Mouse (Mus musculus): ENCODE measurements around the gene Peg12. TPM values are rescaled to one million over a fixed set of nuclear protein-coding genes. Genes with fewer than 3 reads are reported as not detected.

Gene Peg12
- 4.5 and 6.1 TPM in 2 replicates for total RNA-seq (2017)

DNA sequence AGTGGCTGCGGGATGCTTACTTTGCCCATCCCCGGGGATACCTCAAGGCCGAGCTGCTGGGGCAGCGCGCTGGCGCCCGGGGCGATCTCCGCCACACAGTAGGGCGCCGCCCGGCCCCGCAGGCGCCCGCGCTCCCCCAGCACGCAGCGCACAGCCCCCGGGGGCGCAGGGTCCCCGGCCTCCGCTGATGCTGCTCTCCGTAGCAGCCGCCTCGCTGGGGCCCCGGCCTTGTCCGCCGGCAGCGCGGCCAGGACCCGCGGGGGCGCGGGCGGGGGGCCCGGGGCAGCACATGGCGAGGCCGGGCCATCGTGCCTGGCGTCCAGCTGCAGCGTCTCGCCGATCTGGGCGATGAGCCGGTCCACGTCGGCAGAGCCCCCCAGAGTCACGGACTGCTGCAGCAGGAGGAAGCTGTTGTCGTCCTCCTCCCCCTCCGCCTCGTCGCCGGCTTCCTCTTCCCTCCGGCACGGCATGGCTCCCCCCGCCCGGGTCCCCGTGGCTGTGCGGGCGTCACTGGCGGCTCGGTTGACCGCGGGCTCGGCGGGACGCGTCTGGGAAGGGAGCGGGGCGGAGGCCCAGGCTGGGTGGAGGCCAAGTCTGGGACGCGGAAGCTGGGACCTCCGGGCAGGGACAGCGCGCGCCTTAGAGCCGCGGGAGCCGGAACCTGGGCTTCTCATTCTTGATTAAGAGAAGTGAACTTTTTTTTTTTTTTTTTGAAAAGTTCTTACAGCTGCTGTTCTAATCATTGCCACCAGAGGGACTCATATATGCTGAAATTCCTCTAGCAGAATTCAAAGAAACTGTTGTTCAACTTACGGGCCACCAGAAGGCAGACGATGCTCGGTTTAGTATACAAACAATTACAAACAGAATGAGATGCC lies at the start of gene Peg12:
TSS of gene Peg12 (minus strand) at position 633 of the 878 bp plus-strand sequence.
- peak; percentile 83 for ATAC-seq (replicated peaks; ENCODE audit: low read depth, poor library complexity, severe bottlenecking)

DNA sequence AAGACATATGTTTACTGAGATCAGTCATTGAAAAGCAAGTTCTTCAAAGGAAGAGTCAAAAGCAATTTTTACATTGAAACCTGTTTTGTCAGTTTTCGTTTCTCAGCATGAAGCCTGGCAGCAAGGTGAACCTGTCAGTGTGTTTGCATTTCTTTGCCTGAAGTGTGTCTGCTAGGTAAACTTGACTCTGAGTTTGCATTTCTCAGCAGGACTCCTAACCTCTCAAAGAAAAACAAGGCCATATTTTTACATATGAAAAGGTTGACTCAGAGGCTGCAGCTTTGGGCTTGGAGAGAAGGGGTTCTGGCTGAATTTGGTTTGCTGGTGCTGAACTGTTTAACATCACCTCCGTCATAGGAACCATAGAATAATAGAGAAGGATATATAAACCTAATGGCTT lies 21.8 kb upstream of the Peg12 start:
- no peak for ATAC-seq (replicated peaks; ENCODE audit: low read depth, poor library complexity, severe bottlenecking)

DNA sequence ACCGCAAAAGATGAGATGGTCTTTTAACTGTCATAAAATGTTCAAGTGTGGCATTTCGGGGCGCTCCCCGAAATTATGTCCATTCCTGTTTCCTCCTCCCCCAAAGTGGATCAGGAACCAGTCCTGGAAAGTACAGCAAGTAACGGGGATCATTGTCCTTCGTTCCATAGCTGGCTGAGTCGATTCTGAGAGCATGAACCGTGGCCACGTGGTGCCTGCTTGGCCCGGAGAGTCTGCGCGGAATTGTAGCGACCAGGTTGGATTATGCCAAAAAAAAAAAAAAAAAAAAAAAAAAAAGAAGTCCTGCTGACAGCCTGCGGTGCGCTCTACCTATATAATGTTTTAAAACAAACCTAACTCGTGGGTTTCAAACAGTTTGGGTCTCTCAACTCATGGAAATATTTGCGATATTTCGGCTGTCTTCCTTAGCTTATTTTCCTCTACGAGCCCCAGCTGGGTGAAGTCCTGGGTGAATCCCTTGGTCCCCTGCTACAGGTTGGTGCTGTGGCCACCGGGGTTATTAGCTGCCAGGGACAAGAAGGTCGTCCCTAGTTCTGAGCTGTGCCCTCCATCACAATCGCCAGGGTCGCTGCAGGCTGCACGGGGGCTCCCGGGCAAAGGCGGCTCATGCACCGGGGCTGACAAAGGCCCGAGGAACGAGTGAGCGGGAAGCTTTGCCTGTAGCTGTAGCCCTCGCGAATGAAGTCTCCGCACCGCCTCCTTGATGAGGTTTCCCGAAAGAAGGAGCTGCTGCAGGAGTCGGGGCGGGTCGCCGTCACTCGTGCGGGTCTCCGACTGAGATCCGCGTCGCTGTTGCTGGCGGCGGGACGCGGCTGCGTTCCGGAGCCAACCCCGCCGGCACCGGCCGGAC lies 1.1 kb downstream of the Peg12 start:
- peak; percentile 24; the same call in 1 of the 2 replicates for ATAC-seq (replicated peaks; ENCODE audit: low read depth, poor library complexity, severe bottlenecking)

DNA sequence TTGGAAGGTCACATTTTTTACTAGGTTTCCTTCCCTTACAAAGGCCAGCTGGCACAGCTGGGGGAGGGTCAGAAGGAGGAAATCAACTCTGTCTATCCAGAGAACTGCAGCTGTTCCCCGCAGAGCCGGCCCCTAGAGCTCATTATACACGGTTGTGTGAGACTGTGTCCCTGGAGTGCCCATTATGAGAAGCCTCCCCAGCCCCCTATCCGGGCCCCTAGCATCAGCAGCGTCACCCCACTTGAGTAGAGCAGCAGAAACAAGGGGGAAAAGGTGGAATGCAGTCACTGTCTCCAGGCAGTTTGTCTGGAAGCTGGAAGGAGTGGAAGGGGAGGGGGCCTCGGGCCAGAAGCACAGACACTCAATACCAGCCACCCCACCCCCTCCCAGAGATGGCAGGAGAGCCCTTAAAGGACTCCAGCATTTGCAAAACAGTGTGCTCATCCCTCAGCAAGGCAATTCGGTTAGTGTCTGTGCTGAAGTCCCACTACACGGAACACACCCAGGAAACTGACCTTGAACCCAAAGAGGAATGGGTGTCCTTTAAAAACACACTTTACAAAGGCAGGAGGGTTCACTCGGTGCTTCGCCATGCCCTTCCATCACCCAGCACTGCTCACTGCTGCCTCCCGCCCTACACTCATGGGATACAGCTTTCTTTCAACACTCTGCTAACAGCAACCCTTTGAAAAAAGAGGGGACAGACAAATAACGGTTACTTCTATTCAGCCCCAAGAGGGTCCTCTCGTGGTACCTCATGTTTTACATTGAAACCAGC lies 1.9 kb downstream of the Peg12 start:
- ATAC-seq (replicated peaks; ENCODE audit: low read depth, poor library complexity, severe bottlenecking) = no peak

DNA sequence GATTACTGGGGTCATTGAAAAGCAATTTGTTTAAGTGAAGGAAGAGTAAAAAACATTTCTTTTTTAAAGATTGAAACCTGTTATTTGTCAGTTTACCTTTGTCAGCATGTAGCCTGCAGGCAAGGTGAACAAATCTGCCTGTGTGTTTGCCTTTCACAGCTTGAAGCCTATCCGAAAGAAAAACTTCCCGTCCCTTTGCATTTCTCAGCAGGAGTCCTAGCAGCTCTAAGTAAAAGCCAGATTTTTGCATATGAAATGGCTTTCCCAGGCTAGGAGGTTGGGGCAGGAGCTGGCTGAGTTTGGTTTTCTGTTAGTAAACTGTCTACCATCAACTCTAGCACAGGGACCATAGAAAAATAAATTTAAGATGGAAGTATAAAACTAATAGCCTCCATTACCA lies 12.0 kb downstream of the Peg12 start:
- no peak for ATAC-seq (replicated peaks; ENCODE audit: low read depth, poor library complexity, severe bottlenecking)

DNA sequence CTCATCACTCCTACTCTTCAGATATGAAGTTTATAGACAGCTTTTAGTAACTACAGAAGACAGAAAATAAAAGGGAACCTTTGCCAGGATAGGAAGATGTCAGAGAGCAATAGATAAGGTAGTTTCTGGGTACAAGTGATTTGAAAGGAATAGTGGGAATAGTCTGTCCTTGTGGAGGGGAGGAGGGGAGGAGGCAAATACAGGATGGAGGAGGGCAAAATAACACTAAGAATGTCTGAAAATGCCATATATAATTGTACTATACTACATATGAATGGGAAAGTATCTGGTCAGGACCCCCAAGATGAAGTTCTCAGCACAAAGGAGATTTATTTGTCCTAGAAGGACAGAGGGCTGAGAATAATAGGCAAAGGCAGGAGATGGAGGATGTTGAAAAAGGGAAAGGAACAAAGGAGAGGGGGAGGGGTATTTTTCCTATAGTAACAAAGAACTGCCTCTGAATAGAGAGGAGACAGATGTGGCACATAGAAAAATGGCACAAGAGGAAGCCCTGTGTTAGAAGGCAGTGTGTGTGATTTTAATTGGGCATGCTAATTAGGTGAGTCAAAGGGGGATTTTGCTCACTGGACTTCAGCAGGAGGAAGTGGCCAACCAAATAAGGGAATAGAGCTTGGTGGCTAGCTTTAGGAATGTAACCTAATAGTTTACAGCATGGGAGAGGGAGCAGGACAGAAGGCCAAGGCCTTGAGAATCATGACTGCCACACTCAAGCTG lies 18.7 kb downstream of the Peg12 start:
- no peak for ATAC-seq (replicated peaks; ENCODE audit: low read depth, poor library complexity, severe bottlenecking)

DNA sequence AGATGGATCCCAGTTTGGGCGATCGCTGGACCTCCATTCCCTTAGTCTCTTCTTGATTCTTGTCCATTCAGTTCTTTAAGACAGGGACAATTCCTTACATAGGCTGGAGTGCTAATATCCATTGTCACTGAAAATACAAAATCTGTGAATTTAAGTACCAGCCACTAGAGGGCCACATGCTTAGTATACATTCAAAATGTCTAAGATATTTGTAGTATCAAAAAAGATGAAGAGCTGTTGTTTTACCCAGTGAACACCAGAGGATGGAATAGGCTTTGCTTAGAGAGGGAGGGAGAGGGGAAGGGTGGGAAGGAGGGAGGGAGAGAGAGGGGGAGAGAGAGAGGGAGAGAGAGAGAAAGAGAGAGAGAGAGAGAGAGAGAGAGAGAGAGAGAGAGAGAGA lies 27.9 kb downstream of the Peg12 start:
- no peak for ATAC-seq (replicated peaks; ENCODE audit: low read depth, poor library complexity, severe bottlenecking)

DNA sequence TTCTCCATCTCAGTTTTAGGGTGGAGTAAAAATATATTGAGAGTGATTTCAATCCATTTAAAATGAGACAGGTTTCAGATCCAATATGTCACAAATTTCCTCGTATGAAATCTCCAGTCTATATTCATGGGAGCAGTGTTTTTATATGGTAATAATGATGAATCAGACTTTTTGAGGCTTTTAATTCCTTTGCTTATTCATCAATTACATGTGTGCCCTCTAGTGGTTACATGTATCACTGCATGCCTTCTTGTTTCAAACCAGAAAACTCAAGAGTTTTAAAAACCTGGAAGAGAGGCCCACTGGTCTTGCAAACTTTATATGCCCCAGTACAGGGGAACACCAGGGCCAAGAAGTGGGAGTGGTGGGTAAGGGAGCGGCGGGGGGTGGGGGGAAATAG lies 31.1 kb downstream of the Peg12 start:
- no peak for ATAC-seq (replicated peaks; ENCODE audit: low read depth, poor library complexity, severe bottlenecking)

DNA sequence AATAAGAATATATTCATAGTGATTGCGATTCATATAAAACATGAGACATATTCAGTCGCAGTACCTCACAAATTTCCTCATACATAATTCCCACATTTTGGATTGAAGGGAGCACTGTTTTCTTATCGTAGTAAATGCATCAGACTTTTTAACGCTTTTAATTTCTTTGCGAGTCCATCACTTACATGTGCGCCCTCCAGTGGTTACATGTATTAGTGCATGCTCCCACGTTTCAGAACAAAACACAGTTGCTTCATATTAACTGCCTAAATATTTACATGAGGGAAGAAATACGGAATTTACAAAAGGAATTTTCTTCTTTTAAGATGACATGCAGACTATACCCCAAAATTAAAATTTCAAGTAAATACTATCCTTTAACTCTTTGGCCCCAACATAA lies 36.0 kb downstream of the Peg12 start:
- peak; percentile 65 for ATAC-seq (replicated peaks; ENCODE audit: low read depth, poor library complexity, severe bottlenecking)

DNA sequence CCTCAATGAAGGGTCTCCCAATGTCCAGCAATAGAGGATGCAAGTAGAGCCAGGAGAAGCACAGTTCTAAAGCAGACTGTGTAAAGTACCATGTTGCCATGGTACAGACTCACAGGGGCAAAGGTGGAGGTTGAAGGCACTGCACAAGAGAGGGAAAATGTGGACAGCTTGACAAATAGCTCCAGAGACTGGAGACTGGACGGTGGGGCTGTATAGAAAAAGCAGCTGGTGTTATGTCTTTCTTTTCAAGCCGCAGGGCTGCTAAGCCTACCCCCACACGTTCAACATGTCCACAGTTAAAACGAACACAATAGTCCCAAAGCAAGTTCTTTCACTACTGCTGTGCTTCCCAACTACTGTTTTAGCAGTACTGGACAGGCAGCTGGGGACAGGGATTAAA lies 41.1 kb downstream of the Peg12 start:
- ATAC-seq (replicated peaks; ENCODE audit: low read depth, poor library complexity, severe bottlenecking) = no peak

DNA sequence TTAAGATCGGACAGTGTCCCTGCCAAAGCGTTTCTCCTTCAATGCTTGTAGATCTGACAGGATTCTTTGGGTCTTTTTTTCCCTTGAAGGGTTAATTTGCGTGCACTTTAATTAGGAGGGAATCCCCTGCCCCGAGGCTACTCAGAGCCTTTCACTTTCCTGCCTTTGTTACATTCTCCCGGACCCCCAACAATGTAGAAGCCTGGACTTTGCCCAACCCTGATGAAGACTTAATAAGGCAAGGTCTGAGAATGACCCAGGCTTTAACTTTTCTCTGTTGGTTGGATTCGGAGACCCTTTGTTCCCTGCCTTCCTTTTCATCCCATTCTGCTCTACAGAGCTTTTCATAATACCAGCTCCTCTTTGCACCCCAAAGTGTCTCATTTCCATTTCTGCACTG lies 43.7 kb downstream of the Peg12 start:
- ATAC-seq (replicated peaks; ENCODE audit: low read depth, poor library complexity, severe bottlenecking) = no peak

DNA sequence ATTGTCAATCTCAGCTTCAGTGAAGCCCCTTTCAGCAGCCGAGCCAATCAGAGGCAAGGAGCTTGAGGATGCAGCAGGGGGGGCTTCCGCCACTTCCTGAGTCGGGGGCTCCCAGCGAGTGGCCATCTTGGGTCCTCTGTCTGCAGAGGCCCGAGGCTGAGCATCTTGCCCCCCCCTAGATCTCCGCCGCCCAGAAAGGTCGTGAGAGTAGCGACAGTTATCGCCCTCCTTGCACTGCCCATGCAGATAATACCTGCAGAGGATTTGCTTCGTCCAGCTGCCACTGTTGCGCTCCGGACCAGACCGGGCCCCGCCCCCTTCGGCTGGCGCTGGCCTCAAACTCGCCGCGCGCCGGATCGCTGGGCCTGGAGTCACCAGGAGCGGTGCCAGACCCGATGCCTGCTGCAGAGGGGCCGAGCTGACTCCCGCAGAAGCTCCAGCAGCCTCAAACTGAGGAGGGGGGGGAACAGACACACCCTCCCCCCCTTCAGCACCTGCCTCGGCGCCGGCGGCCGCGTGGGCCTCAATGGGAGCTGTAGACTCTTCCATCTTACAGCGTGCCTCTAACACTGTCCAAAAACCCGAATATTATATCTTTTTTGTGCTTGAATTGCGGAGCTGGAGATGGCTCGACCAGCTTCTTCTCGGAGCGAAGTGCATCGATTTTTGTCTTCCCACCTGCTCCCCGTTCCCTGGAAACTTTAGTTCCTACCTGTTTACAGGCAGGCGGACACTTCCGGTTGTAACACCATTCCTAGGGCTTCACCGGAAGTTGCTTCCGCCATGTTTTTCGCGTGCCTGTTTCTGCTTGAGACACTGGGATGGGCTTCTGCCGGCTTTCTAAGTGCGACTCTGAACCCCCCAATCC lies 44.6 kb downstream of the Peg12 start, which contains the start of gene Mkrn3:
TSS of gene Mkrn3 (minus strand) at position 647 of the 868 bp plus-strand sequence.
- ATAC-seq (replicated peaks; ENCODE audit: low read depth, poor library complexity, severe bottlenecking) = peak; percentile 95

DNA sequence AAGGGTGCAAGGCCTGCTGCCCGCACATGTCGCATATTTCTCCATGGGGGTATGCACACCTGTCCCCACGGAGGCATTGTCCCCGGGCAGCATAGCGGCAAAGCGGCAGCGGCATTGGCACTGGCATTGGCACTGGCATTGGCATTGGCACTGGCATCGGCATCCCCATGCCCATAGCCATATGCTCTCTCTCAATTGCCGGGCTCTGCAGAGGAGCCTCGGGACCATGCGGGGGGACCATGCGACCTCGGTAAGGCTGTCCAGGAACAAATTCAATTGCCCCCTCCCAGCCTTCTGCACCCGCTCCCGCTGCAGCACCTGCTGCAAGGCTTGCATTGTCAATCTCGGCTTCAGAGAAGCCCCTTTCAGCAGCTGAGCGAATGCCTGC lies 45.2 kb downstream of the Peg12 start:
- ATAC-seq (replicated peaks; ENCODE audit: low read depth, poor library complexity, severe bottlenecking) = no peak

DNA sequence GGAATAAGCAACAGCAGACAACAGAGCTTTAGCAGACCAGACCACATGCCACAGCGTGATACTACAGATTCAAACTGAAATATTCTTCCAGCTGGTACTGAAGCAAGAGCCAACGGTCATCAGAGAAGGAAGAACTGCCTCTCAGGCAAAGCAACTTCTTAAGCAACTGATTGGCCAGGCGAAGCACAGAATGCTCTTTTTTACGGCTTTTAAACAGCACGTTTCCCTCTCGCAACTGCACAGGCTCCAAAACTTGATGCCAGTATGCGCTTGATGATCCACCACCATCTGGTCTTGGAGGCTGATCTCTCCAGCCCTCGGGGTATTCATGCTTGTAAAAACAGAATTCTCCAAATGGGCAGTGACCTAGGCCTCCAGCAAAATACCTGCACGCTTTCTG lies 46.0 kb downstream of the Peg12 start:
- ATAC-seq (replicated peaks; ENCODE audit: low read depth, poor library complexity, severe bottlenecking) = no peak

DNA sequence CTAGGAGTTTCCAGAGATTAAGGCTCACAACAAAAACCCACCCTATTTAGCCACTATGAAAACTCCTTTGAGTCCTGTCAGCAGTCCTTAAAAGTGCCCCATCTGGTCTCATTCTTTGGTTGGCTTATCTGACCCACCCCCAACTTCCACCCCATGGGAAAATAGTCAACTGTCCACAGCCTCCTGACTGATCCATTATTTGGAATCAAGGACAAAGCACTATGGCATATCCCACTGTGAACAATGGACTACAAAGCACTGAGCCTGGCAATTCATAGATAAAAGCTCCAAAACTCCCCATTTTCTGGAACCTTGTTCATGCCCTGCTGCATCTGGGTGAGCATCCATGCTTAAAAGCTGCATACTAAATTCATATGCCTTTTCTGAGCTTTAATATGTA lies 48.1 kb downstream of the Peg12 start:
- ATAC-seq (replicated peaks; ENCODE audit: low read depth, poor library complexity, severe bottlenecking) = no peak

DNA sequence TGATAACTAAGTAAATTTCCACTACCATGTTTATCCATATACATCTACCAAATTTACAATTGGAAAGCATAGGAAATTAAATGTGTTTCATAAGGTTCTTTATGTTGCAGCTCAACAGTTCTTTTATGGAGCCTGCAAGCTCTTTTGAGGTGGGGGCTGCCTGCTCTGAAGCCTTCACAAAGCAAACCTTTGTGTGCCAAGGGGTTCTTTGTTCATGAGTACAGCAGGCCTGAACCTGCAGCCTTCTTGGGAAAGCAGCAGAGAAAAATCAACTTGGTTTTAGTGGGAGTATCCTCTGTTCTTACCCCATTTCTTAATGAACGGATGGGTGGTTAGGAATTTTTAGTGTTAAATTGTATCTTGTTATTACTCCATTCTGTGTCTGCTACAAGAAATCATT lies 49.1 kb downstream of the Peg12 start:
- ATAC-seq (replicated peaks; ENCODE audit: low read depth, poor library complexity, severe bottlenecking) = no peak

All from common myeloid progenitor, adult 5-6 weeks (primary cell).